Mouse (Mus musculus) right cerebral cortex, postnatal 4 days (tissue): ENCODE measurements at regions not wholly inside any gene's neighbourhood (a gene's known extent, or its start where the extent isn't known, plus 50 kb on each side); places are given as distances from the start of the nearest gene placed in this dataset.

Experiments
- DNase-seq: peaks from one replicate; pipeline ENCODE4 v3.0.0-alpha.2; 2022

DNA sequence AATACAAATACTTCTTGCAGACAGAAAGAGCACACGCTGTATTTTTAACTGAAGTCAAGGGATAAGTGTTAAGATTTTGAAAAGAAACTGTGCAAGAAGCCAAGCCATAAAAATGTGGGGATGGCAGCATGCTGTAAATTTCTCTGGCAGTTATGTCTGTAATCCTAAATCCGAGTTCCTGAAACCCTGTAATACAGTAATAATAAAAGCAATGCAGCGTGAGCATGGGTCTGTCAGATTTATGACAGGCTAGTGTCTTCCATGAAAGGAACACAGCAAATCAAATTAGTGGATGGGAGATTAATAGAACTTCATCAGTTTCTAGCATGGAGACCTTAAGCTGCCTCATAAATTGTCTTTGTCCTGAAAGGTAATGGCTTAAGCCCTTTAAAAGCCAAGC, 597.7 kb downstream of the 1190002N15Rik start:
- no peak for DNase-seq

DNA sequence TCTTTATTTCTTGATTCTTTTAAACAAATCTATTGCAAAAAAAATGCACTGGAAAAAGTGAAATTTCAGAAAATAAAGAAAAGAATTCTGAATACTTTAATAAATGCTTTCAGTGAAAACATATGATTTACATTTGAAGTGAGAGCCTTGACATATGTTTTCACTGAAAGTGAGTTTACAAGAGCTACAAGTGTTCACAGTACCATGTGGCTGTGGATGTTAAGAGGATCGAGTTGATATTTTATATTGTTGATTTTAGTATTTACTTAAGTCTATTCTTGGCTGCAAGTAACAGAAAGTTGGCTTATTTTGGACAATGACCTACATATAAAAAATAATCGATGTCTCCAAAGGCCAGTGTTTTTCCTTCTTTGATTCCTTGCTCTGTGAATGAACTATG, 607.2 kb downstream of the 1190002N15Rik start:
- no peak for DNase-seq

DNA sequence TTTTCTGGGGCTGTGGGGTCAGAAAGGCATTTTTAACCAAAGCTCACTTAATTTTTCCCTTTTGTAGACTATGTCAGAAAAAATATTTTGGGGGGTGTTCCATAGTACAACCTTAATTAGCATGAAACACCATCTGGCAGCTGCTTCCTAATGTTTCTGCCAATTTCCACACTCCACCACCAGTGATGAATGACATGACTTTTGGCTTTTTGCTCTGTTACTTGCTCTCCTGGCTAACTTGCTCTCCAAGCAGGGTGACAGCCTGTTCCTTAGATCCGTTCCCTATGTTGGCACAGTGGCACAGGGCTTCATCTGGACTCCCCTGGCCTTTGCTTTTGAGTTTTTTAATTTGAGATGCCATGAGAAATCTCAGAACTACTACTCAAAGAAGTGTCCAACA, 648.6 kb downstream of the 1190002N15Rik start:
- no peak for DNase-seq

DNA sequence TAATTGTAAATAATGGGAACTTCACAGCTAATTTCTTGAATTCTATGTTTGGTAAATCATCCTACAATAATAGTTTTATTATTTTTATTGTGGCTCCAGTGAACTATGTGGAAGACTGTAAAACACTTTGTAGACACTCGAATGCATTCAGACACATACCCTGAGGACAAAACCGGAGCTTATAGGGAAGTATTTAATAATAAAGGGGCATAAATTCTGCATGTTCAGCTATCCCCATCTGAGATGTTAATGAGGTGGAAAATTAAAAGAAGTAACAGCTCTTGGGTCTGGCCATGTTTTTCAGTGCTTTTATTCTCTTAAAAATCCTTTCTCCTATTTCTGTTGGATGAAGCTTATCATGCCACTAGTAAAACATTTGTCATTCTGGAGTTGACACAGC, 657.8 kb downstream of the 1190002N15Rik start:
- no peak for DNase-seq

DNA sequence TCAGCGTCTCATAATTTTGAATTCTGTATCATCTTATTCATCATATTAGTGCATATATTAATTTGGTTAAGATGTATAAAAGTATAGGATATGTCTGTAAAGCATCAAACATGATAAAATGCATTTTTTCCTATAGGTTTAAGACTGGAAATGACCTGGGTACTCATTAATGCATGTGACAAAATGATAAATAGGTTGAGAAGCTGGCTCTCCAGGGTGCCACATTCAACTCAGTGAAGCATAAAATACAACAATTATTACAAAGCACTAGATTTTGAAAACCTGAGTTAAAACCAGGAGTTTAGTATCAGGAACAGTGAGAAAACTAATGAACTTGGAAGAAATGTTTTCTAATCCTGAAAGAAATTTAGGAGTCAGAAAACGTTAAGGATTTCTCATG, 658.3 kb downstream of the 1190002N15Rik start:
- no peak for DNase-seq

GRCm38 (mm10) chr9:93870778-93871177, 667.1 kb downstream of the 1190002N15Rik start:
- no peak for DNase-seq

GRCm38 (mm10) chr9:93857937-93858336, 679.9 kb downstream of the 1190002N15Rik start:
- no peak for DNase-seq

DNA sequence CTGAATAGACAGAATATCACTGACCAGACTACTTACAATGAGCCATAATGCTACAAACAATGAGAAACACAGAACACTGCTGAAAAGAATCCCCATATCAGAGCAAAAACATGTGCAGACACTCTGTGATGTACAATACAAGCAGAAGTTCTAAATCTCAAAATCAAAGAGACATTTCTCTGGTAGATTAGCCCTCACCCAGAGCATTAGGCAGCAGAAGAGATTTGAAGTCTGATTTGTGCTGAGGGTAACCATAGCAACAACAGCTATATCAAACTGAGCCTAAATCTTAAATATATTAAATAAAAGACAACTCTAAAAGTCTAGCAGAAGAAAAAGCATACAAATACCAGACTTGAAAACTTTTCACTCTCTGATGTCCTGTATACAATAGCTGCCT, 691.5 kb downstream of the 1190002N15Rik start:
- DNase-seq, result no peak

GRCm38 (mm10) chr9:93843869-93844268, 694.0 kb downstream of the 1190002N15Rik start:
- DNase-seq, result no peak
